Mouse (Mus musculus): ENCODE data around the gene Tex10. TPM values are rescaled to one million over a fixed set of nuclear protein-coding genes. Genes with fewer than 3 reads are reported as not detected.

Tex10 gene
- polyA plus RNA-seq (2017; shearing (Covaris generic)): 63.1 TPM

DNA sequence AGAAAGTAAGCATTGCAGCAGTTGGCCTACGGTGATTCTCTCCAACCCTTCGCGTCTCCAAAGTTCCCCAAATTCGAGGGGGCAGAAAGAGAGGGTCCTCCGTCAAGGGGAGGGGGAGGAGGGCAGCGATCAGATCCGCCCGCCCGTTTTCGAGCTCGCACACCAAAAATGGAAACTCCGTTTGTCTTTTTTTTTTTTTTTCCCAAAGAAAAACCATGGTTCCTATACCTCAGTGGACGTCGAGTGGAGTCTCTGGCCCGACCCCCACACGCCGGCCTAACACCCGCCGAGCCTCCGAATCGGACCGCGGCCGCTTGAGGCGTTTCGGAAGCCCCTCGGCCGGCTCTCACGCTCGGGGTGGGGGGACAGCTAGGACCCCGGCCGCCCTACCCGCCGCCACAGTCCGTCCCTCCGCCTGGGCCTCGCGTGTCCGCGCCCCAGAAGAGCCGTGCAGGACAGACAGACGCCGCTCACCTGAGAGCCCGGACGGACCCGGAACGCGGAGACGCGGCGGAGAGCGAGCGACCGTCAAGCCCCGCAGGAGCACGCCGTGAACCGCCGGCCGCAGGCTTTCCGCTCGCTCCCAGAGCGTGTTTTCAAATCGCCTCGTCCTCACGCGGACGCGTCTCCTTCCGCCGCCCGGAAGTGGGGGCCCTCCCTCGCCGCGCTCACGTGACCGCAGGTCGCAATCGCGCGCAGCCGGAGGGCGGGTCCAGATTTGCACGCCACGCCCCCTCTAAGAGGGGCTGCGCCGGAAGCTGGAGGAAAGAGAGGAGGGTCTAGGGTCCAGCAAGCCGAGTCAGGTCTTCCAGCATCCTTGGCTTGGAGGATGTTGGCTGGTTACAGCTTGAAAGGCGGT, at the start of gene Tex10:
Gene Tex10, minus strand, starts transcription at position 668 of the 859 bp plus-strand sequence.

Other genes with a start within 250 kb of the Tex10 start
- gene Erp44, start 193.9 kb downstream of the Tex10 start, polyA plus RNA-seq (2017; shearing (Covaris generic)): 106 TPM
- gene Invs, start 193.7 kb downstream of the Tex10 start, polyA plus RNA-seq (2017; shearing (Covaris generic)): 13.4 TPM
- not detected for gene Msantd3, start 66.5 kb upstream of the Tex10 start, polyA plus RNA-seq (2017; shearing (Covaris generic))
- gene Tmeff1, start 111.7 kb upstream of the Tex10 start, polyA plus RNA-seq (2017; shearing (Covaris generic)): not detected
- 0.30 TPM for gene Cavin4, start 190.1 kb upstream of the Tex10 start, polyA plus RNA-seq (2017; shearing (Covaris generic))

All from effector memory CD4-positive, alpha-beta T cell, adult 7 months (primary cell).